Mouse (Mus musculus) B cell, adult 2 months (primary cell): ENCODE results near the gene Stfa2.
"Not testable (repeated sequence)": the region's sequence is repeated elsewhere in the genome, so short reads cannot be mapped to it uniquely, and the experiment has no call there.

Experiments
- DNase-seq, 2 experiments: peaks; one replicate each; pipeline ENCODE4 v3.0.0; 2022

The Stfa2 gene

GRCm38 (mm10) chr16:36408357-36408756, at the start of gene Stfa2:
Gene Stfa2 (minus strand): TSS chr16:36408457.
- no peak for DNase-seq

DNA sequence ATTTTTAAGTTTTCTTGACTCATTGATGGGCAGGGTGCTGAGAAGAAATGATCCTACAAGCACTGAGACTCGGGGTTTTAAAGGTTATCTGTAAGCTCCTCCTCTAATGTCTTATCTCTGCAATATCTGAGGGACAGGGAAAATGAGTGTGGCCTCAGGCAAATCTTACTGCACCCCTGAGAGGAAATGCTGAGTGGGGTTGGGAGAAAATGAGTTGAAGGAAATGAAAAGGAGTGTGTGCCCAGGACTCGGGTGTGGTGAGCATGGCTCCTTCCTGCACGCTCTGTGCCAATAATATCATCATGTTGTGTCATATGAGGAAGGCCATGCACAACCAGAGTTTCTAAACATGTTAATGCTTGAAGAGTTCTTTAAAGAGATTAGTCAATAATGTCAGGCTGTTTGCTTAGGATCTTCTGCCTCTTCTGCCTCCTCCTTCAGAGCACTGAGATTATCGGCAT, 47.1 kb upstream of the Stfa2 start, which contains the start of gene Stfa3:
Gene Stfa3, minus strand, starts transcription at position 51 of the 461 bp plus-strand sequence.
- no peak for DNase-seq

DNA sequence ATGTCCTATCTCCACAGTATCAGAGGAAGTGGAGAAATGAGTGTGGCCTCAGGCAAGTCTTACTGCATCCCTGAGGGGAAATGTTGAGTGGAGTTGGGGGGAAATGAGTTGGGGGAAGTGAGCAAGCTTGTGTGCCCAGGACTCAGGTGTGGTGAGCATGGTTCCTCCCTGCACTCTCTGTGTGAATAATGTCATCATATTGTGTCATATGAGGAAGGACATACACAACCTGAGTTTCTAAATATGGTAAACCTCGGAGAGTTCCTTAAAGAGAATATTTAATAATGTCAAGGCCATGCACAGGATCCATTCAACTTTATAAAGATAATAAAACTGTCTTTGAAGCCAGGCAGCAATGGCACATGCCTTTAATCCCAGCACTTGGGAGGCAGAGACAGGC, 12.7 kb upstream of the Stfa2 start:
- DNase-seq: not testable (repeated sequence)

DNA sequence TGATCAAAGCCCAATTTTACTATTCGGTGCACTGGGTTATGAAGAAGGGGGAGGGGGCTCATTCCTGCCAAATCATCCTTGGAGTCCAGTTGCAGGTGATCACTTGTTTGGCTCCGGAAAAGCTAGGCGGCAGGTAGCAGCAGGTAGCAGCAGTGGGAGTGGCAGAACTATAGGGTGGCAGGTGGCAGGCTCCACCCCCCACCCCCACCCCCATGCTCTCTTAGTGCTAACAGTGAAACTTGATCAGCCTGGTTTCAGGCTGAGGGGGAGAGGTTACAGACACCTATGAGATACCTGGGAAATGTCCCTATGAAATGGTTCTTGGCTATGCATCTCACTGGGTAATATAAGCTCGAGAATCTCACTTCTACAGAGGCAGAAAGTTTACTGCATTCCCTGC, 19.2 kb downstream of the Stfa2 start:
- DNase-seq: no peak

DNA sequence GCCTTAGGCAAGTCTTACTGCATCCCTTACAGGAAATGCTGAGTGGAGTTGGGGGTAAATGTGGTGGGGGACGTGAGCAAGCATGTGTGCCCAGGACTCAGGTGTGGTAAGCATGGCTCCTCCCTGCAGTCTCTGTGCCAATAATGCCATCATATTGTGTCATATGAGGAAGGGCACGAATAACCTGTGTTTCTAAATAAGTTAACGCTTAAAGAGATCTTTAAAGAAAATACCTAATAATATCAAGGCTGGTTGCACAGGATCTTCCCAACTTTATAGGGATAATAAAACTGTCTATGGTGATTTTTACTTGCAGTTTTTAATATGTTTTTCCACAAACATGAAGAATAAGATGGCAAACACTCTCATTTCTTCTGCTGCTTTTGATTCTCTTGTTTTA, 40.6 kb downstream of the Stfa2 start, which contains the start of gene BC100530:
Gene BC100530, minus strand, starts transcription at position 101 of the 400 bp plus-strand sequence.
- not testable (repeated sequence) for DNase-seq
